Mouse (Mus musculus) embryonic facial prominence, embryonic 11.5 days (tissue): ENCODE measurements around the gene Gm813. TPM values are rescaled to one million over a fixed set of nuclear protein-coding genes. Genes with fewer than 3 reads are reported as not detected.

ENCODE experiments used
- ATAC-seq: fragments of 200-750 bp; cut with Nextera tagmentation; replicated peaks from 2 replicates; pipeline ENCODE4 v1.8.0; 2017; ENCODE audit warnings: low read depth; ENCODE audit not compliant: insufficient number of reproducible peaks, low FRiP score, low TSS enrichment
- DNase-seq: peaks from one replicate; pipeline ENCODE4 v3.0.0-alpha.2; 2015; ENCODE audit warnings: low spot score
- H3K27ac ChIP-seq: fragments of 300-500 bp; sonication (generic); replicated peaks from 2 replicates; pipeline ENCODE4 v1.5.1; 2014; ENCODE audit warnings: mild to moderate bottlenecking, low read depth, low read length, control low read depth
- H3K27me3 ChIP-seq: fragments of 300-500 bp; sonication (generic); 2 replicates; pipeline ENCODE4 v1.6.1; 2014; ENCODE audit warnings: mild to moderate bottlenecking, low read length, moderate library complexity, mixed read lengths; ENCODE audit not compliant: control insufficient read depth, insufficient read depth
- H3K36me3 ChIP-seq: fragments of 300-500 bp; sonication (generic); replicated peaks from 2 replicates; pipeline ENCODE4 v1.6.1; 2014; ENCODE audit warnings: low read depth, mild to moderate bottlenecking, low read length, moderate library complexity, mixed read lengths; ENCODE audit not compliant: control insufficient read depth, insufficient read depth
- H3K4me1 ChIP-seq: fragments of 300-500 bp; sonication (generic); 2 replicates; pipeline ENCODE4 v1.6.1; 2014; ENCODE audit warnings: low read length, mixed read lengths; ENCODE audit not compliant: control insufficient read depth, insufficient read depth
- H3K4me2 ChIP-seq: fragments of 300-500 bp; sonication (generic); 2 replicates; pipeline ENCODE4 v1.6.1; 2014; ENCODE audit warnings: low read depth, mild to moderate bottlenecking, control low read depth, low read length, moderate library complexity
- H3K4me3 ChIP-seq: fragments of 300-500 bp; sonication (generic); 2 replicates; pipeline ENCODE4 v1.5.1; 2014; ENCODE audit warnings: low read depth, low read length, control low read depth
- H3K9ac ChIP-seq: fragments of 300-500 bp; sonication (generic); replicated peaks from 2 replicates; pipeline ENCODE4 v1.6.1; 2014; ENCODE audit warnings: mild to moderate bottlenecking, control low read depth, low read length
- H3K9me3 ChIP-seq: fragments of 300-500 bp; sonication (generic); replicated peaks from 2 replicates; pipeline ENCODE4 v1.6.1; 2016; ENCODE audit warnings: mild to moderate bottlenecking, low read length, inconsistent platforms, mixed read lengths; ENCODE audit not compliant: control insufficient read depth
- WGBS: fragments of 180-500 bp; shearing (Covaris S2); extraction: QIAGEN DNeasy Blood & Tissue Kit; methylation state at CpG from one replicate; pipeline ENCODE4 v1.1.7; 2014; 5-methylcytosine and 5-hydroxymethylcytosine counted together
- polyA plus RNA-seq: library from polyadenylated mRNA; unstranded; fragments of >200 nt; fragmentation: Nextera tagmentation; extraction: Ambion mirVana; gene quantifications from 2 replicates; pipeline ENCODE4 v1.2.1, GENCODE M21; 2014

The Gm813 gene
- polyA plus RNA-seq, 1 experiment from 2014 or later, result not detected

DNA sequence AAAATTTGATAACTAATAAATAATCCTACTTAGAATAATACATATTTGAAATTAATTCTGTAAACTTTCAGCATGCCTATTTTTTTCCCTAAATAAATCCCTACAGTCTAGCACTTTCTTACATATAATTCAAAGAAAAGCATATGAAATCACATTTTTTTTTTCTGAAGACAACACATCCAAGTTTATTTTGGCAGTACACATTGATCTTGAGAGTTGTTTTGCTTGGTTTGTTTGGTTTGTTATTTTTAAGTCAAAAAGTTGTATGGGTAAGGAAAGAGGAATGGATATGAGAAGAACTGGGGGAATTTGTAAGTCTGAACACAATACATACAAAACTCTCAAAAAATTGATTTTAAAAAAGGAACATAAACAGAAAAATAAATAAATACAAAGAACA lies 39.0 kb upstream of the Gm813 start:
- no peak for DNase-seq

DNA sequence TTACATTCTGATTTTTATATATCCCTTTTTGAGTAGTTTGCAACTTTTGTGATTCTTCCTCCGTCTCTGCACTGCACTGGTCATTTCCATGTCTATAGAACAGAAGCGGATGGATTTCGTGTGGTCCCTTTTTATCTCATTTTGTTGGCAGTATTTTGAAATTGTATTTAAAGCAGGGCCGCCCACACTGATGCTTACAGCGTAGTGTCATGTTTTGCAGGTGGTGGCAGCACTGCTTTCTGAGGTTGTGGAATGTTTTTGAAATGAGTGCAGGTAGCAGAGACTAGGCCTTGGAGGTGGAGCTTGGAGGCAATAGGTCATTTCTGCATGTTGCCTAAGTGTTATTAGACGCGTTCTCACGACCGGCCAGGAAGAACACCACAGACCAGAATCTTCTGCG lies 33.2 kb upstream of the Gm813 start:
- Histone ChIP-seq H3K27me3 (no peaks in the 10 kb centered on the region), H3K27ac (no peak overlapping the region), H3K9me3 (no peaks in the 10 kb centered on the region), H3K4me2 (no peak overlapping the region), H3K4me3 (no peak overlapping the region), H3K4me1 (no peaks in the 10 kb centered on the region), H3K36me3 (no peaks in the 10 kb centered on the region), H3K9ac (no peak overlapping the region)
- WGBS, result 93% methylated on average over 10 of the region's 10 CpGs
- ATAC-seq (no peak), DNase-seq (no peak)

More for the DNA sequence above, 39.0 kb upstream of the Gm813 start:
- Histone ChIP-seq H3K27me3 (no peaks in the 10 kb centered on the region), H3K9me3 (no peaks in the 10 kb centered on the region), H3K4me2 (no peak overlapping the region), H3K9ac (no peak overlapping the region), H3K4me3 (no peak overlapping the region), H3K27ac (no peak overlapping the region), H3K36me3 (no peaks in the 10 kb centered on the region), H3K4me1 (no peaks in the 10 kb centered on the region)
- ATAC-seq, result no peak

DNA sequence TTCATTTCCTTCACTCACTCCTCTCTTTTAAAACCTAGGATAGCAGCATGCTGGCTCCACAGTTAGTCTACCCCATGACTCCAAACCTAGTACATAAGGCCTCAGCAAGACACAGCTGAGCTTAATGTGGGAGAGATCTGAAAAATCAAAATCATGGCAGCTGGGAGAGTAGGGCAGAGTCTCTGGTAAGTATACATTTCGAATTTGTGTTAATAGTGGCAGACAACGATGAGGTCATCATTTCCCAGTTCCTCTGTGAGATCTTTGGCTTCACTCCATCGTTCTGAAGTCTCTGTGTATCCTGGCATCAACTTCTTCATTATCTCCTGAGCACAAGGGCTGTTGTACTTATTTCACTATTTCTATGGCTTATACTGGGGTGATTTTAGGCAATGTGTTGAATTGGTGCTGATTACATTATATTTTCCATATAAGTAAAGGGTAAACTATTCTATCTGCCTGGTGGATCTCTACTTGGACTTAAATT lies 22.0 kb upstream of the Gm813 start, which contains the start of gene E330017A01Rik:
Gene E330017A01Rik, minus strand, starts transcription at position 51 of the 487 bp plus-strand sequence.
- WGBS, result 78% methylated on average over 3 of the region's 3 CpGs
- H3K4me1 ChIP-seq, result no peaks in the 10 kb centered on the region

DNA sequence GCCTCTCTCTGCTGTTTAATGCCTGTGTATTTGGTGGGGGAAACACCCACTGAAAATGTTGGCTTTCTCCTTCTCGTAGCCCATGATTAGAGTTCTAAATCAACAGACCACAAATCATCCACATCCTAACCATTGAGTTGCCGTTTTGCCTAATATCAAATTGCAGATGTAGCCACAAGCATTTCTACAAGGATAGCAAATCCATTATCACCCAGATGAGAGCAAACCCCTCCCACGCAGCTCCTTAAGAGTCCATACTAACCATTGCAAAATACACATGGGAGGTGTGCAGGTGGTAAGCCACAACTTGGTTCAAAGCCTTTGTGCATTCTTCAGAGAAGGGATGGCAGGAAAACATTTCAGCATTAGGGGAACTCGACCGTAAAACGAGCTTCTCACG lies 21.2 kb upstream of the Gm813 start:
- no peaks in the 10 kb centered on the region for H3K27me3 ChIP-seq
- no peaks in the 10 kb centered on the region for H3K4me1 ChIP-seq
- H3K4me3 ChIP-seq, result no peak overlapping the region
- H3K36me3 ChIP-seq, result no peaks in the 10 kb centered on the region
- H3K9ac ChIP-seq, result no peak overlapping the region
- ATAC-seq, result no peak
- no peaks in the 10 kb centered on the region for H3K9me3 ChIP-seq
- no peak for DNase-seq
- H3K27ac ChIP-seq, result no peak overlapping the region
- 88% methylated on average over 7 of the region's 7 CpGs for WGBS
- no peak overlapping the region for H3K4me2 ChIP-seq

More for the DNA sequence above, 22.0 kb upstream of the Gm813 start, which contains the start of gene E330017A01Rik:
- no peak for ATAC-seq
- Histone ChIP-seq H3K36me3 (no peaks in the 10 kb centered on the region), H3K4me3 (no peak within 1 kb of the TSS), H3K27ac (no peak within 1 kb of the TSS), H3K4me2 (no peak within 1 kb of the TSS), H3K27me3 (no peaks in the 10 kb centered on the region), H3K9me3 (no peaks in the 10 kb centered on the region), H3K9ac (no peak within 1 kb of the TSS)
- DNase-seq, result no peak

GRCm38 (mm10) chr16:58637448-58637847 lies 20.7 kb upstream of the Gm813 start:
- DNase-seq (no peak), ATAC-seq (no peak)
- H3K9ac ChIP-seq, result no peak overlapping the region
- H3K36me3 ChIP-seq, result no peaks in the 10 kb centered on the region
- H3K27me3 ChIP-seq, result no peaks in the 10 kb centered on the region
- no peak overlapping the region for H3K4me3 ChIP-seq
- H3K9me3 ChIP-seq, result no peaks in the 10 kb centered on the region
- WGBS, result 90% methylated on average over 4 of the region's 4 CpGs
- H3K4me1 ChIP-seq, result no peaks in the 10 kb centered on the region
- no peak overlapping the region for H3K27ac ChIP-seq
- no peak overlapping the region for H3K4me2 ChIP-seq

- Histone ChIP-seq H3K36me3 (no peaks in the 10 kb centered on the region), H3K9ac (no peak overlapping the region), H3K27ac (no peak overlapping the region), H3K4me3 (no peak overlapping the region), H3K9me3 (no peaks in the 10 kb centered on the region), H3K27me3 (no peaks in the 10 kb centered on the region), H3K4me2 (no peak overlapping the region), H3K4me1 (no peaks in the 10 kb centered on the region)
- DNase-seq (no peak), ATAC-seq (no peak)
- WGBS, result 75% methylated on average over 2 of the region's 2 CpGs
These were observed 19.1 kb upstream of the Gm813 start for GRCm38 (mm10) chr16:58635866-58636265.

DNA sequence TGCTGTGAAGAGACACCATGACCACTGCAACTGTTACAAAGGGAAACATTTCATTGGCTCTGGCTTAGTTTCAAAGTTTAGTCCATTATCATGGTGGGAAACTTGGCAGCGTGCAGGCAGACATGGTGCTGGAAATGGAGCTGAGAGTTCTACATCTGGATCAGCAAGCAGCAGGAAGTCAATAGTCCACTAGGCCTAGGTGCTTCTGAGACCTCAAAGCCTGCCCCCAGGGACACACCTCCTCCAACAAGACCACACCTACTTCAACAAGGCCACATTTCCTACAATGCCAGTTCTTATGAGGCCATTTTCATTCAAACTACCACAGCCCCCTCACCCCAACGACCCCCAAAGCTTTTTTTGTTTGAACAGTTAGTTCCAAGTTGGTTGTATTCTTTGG lies 13.0 kb upstream of the Gm813 start:
- no peak overlapping the region for H3K4me2 ChIP-seq
- ATAC-seq, result no peak

GRCm38 (mm10) chr16:58628968-58629367 lies 12.2 kb upstream of the Gm813 start:
- 90% methylated on average over 5 of the region's 5 CpGs for WGBS
- Histone ChIP-seq H3K4me1 (no peaks in the 10 kb centered on the region), H3K36me3 (no peaks in the 10 kb centered on the region), H3K4me2 (no peak overlapping the region), H3K9ac (no peak overlapping the region), H3K27me3 (no peaks in the 10 kb centered on the region), H3K9me3 (no peaks in the 10 kb centered on the region), H3K4me3 (no peak overlapping the region), H3K27ac (no peak overlapping the region)
- DNase-seq (no peak), ATAC-seq (no peak)

More for the DNA sequence above, 13.0 kb upstream of the Gm813 start:
- Histone ChIP-seq H3K9me3 (no peaks in the 10 kb centered on the region), H3K27me3 (no peaks in the 10 kb centered on the region), H3K4me1 (no peaks in the 10 kb centered on the region), H3K36me3 (no peaks in the 10 kb centered on the region), H3K27ac (no peak overlapping the region), H3K4me3 (no peak overlapping the region), H3K9ac (no peak overlapping the region)
- no peak for DNase-seq
- WGBS, result 71% methylated on average over 2 of the region's 2 CpGs
